Mouse (Mus musculus) spleen, adult 2 months (tissue): ENCODE measurements around the gene Clca4a.

Experiments used
- CTCF ChIP-seq: fragments of 200-500 bp; IDR thresholded peaks from 2 replicates; pipeline ENCODE4 v1.5.1; 2011; ENCODE audit warnings: mild to moderate bottlenecking, inconsistent platforms; ENCODE audit not compliant: insufficient read depth, insufficient read length, insufficient replicate concordance; ENCODE audit errors: extremely low read depth
- POLR2A ChIP-seq: fragments of 200-500 bp; IDR thresholded peaks from 2 replicates; pipeline ENCODE4 v1.6.1; 2011; ENCODE audit warnings: low read depth, low read length, inconsistent platforms

- TF ChIP-seq CTCF (no peak), POLR2A (no peak)
Observed at GRCm38 (mm10) chr3:144969755-144970154, 5.1 kb downstream of the Clca4a start.
